Mouse (Mus musculus): ENCODE measurements around the gene Bphl. TPM values are rescaled to one million over a fixed set of nuclear protein-coding genes. Genes with fewer than 3 reads are reported as not detected.

Bphl gene
- polyA plus RNA-seq, 1 experiment: 15.7 TPM

DNA sequence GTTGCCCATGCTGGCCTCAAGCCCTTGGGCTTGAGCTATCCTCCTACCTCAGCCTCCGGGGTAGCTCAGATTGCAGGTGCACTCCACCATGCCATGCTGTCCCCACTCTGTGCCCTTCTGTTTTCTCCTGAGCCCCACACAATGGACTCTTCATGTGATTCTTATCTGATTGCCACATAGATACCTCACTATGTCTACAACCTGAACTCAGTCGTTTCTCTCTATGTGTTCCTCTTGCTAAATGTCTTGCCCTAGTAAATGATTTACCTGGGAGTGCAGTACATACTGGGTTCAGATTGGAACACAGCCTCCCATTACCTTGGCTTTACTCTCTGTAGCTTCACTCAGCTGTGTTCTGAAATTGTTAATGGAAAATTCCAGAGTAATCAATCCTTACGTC is 17.6 kb downstream of the Bphl start:
- H3K9me3 ChIP-seq (replicated peaks; ENCODE audit: control insufficient read depth, insufficient read depth, low read length, poor library complexity, severe bottlenecking): no peaks in the 10 kb centered on the region
- no peaks in the 10 kb centered on the region for H3K36me3 ChIP-seq (ENCODE audit: control insufficient read depth, insufficient read depth, low read length, poor library complexity, severe bottlenecking)
- H3K4me1 ChIP-seq (ENCODE audit: control insufficient read depth, insufficient read depth, low read length): no peaks in the 10 kb centered on the region
- H3K27ac ChIP-seq (ENCODE audit: insufficient read depth, low read length): no peak overlapping the region
- TF ChIP-seq EP300 (IDR thresholded peaks at IDR 0.05; ENCODE audit: insufficient read depth, low read depth, low read length) (no peak), POLR2A (IDR thresholded peaks at IDR 0.05; ENCODE audit: insufficient read depth, low read length) (no peak), CTCF (IDR thresholded peaks at IDR 0.05; ENCODE audit: low read depth, low read length) (no peak)
- H3K9ac ChIP-seq (ENCODE audit: low read depth, poor library complexity, severe bottlenecking): no peak overlapping the region
- H3K4me3 ChIP-seq (ENCODE audit: low read depth, low read length): no peak overlapping the region
- no peaks in the 10 kb centered on the region for H3K27me3 ChIP-seq (ENCODE audit: control insufficient read depth, insufficient read depth, low read length, poor library complexity, severe bottlenecking)

DNA sequence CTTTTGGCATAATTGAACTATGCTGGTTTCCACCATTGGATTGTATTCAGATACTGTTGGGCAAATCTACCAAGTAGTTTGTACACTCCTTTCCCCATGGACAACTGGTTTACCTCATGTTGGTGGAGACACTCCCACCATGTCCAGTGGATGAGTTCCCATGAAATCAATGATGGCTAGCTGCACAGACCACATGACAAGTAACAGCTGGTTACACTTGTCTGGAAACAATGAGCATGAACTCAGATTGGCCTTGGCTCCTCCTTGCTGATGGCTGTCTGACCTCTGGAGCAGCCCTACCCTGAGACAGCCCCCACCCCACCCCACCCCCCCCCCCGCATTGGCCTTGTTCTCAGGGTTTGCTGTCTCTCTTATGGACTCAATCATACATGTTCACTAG is 19.9 kb downstream of the Bphl start:
- H3K4me3 ChIP-seq (ENCODE audit: low read depth, low read length): no peak overlapping the region
- no peaks in the 10 kb centered on the region for H3K4me1 ChIP-seq (ENCODE audit: control insufficient read depth, insufficient read depth, low read length)
- TF ChIP-seq POLR2A (IDR thresholded peaks at IDR 0.05; ENCODE audit: insufficient read depth, low read length) (no peak), EP300 (IDR thresholded peaks at IDR 0.05; ENCODE audit: insufficient read depth, low read depth, low read length) (no peak), CTCF (IDR thresholded peaks at IDR 0.05; ENCODE audit: low read depth, low read length) (no peak)
- no peaks in the 10 kb centered on the region for H3K36me3 ChIP-seq (ENCODE audit: control insufficient read depth, insufficient read depth, low read length, poor library complexity, severe bottlenecking)
- H3K27me3 ChIP-seq (ENCODE audit: control insufficient read depth, insufficient read depth, low read length, poor library complexity, severe bottlenecking): no peaks in the 10 kb centered on the region
- H3K9ac ChIP-seq (ENCODE audit: low read depth, poor library complexity, severe bottlenecking): no peak overlapping the region
- no peaks in the 10 kb centered on the region for H3K9me3 ChIP-seq (replicated peaks; ENCODE audit: control insufficient read depth, insufficient read depth, low read length, poor library complexity, severe bottlenecking)
- no peak overlapping the region for H3K27ac ChIP-seq (ENCODE audit: insufficient read depth, low read length)

DNA sequence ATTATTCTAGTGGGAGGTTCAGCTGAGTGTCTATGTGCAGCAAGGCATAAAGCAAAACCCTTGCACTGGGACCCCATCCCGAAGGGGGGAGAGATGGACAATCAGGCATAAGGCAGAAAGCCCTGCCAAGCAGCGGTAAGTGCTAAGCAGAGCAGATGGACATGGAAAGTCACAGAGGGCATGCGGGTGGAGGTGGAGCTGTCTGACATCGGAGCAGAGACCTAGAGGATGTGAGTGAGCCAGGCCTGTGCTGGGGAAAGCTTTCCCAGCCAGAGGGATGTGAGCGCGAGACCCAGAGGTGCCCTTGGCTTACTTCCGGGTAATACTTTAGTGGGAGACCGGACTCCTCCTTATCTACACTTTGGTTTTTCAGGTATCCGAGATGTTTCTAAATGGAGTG is 22.7 kb downstream of the Bphl start:
- H3K27ac ChIP-seq (ENCODE audit: insufficient read depth, low read length): no peak overlapping the region
- H3K9ac ChIP-seq (ENCODE audit: low read depth, poor library complexity, severe bottlenecking): no peak overlapping the region
- peaks cover 2% of the 10 kb centered on the region for H3K4me1 ChIP-seq (ENCODE audit: control insufficient read depth, insufficient read depth, low read length)
- H3K36me3 ChIP-seq (ENCODE audit: control insufficient read depth, insufficient read depth, low read length, poor library complexity, severe bottlenecking): no peaks in the 10 kb centered on the region
- TF ChIP-seq CTCF (IDR thresholded peaks at IDR 0.05; ENCODE audit: low read depth, low read length): no peak
- TF ChIP-seq EP300 (IDR thresholded peaks at IDR 0.05; ENCODE audit: insufficient read depth, low read depth, low read length): no peak
- TF ChIP-seq POLR2A (IDR thresholded peaks at IDR 0.05; ENCODE audit: insufficient read depth, low read length): no peak
- no peak overlapping the region for H3K4me3 ChIP-seq (ENCODE audit: low read depth, low read length)
- H3K9me3 ChIP-seq (replicated peaks; ENCODE audit: control insufficient read depth, insufficient read depth, low read length, poor library complexity, severe bottlenecking): no peaks in the 10 kb centered on the region
- no peaks in the 10 kb centered on the region for H3K27me3 ChIP-seq (ENCODE audit: control insufficient read depth, insufficient read depth, low read length, poor library complexity, severe bottlenecking)

DNA sequence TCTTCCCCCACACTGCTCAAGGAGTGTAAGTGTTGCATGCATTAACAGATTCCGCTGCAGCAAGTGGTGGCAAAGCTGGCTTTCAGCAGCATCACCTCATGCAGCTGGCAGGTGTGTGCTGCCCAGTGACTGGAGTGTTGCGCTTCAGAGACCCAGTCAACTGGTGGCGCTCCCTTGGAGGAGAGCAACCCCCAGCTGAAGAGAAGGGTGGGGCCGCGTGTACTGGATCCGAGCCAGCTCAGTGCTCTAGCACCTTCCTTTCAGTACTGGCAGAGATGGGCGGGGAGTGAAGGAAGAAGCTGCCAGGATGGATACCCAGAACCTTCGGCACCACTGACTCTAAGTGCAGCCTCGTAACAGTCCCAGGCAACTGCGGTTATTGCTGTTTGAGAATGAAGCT is 25.1 kb downstream of the Bphl start:
- no peak overlapping the region for H3K4me3 ChIP-seq (ENCODE audit: low read depth, low read length)
- no peaks in the 10 kb centered on the region for H3K36me3 ChIP-seq (ENCODE audit: control insufficient read depth, insufficient read depth, low read length, poor library complexity, severe bottlenecking)
- H3K9ac ChIP-seq (ENCODE audit: low read depth, poor library complexity, severe bottlenecking): no peak overlapping the region
- TF ChIP-seq EP300 (IDR thresholded peaks at IDR 0.05; ENCODE audit: insufficient read depth, low read depth, low read length): no peak
- TF ChIP-seq POLR2A (IDR thresholded peaks at IDR 0.05; ENCODE audit: insufficient read depth, low read length): no peak
- no peak for TF ChIP-seq CTCF (IDR thresholded peaks at IDR 0.05; ENCODE audit: low read depth, low read length)
- H3K27me3 ChIP-seq (ENCODE audit: control insufficient read depth, insufficient read depth, low read length, poor library complexity, severe bottlenecking): no peaks in the 10 kb centered on the region
- H3K9me3 ChIP-seq (replicated peaks; ENCODE audit: control insufficient read depth, insufficient read depth, low read length, poor library complexity, severe bottlenecking): no peaks in the 10 kb centered on the region
- H3K4me1 ChIP-seq (ENCODE audit: control insufficient read depth, insufficient read depth, low read length): peaks cover 2% of the 10 kb centered on the region
- H3K27ac ChIP-seq (ENCODE audit: insufficient read depth, low read length): no peak overlapping the region

DNA sequence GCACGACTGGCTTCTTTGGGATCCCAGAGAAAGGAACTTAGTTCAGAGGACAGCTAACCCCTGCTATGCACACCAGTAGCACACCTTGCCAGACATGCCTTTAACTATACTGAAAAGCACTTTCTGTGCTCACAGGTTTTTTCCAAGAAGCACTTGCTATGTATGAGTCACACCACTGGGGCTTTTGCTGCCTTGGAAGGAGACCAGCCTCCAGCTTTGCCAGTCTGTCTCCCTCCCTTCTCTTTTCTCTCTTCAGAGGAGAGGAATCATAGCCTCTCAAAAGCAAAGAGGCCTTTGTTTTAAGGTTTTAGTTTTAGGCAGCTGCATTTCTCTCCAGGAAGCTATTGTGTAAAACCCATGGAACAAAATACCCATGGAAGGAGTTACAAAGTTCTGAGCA is 29.0 kb downstream of the Bphl start:
- no peaks in the 10 kb centered on the region for H3K27me3 ChIP-seq (ENCODE audit: control insufficient read depth, insufficient read depth, low read length, poor library complexity, severe bottlenecking)
- H3K36me3 ChIP-seq (ENCODE audit: control insufficient read depth, insufficient read depth, low read length, poor library complexity, severe bottlenecking): no peaks in the 10 kb centered on the region
- H3K27ac ChIP-seq (ENCODE audit: insufficient read depth, low read length): no peak overlapping the region
- no peaks in the 10 kb centered on the region for H3K9me3 ChIP-seq (replicated peaks; ENCODE audit: control insufficient read depth, insufficient read depth, low read length, poor library complexity, severe bottlenecking)
- H3K9ac ChIP-seq (ENCODE audit: low read depth, poor library complexity, severe bottlenecking): no peak overlapping the region
- TF ChIP-seq EP300 (IDR thresholded peaks at IDR 0.05; ENCODE audit: insufficient read depth, low read depth, low read length): no peak
- no peak for TF ChIP-seq CTCF (IDR thresholded peaks at IDR 0.05; ENCODE audit: low read depth, low read length)
- TF ChIP-seq POLR2A (IDR thresholded peaks at IDR 0.05; ENCODE audit: insufficient read depth, low read length): no peak
- H3K4me3 ChIP-seq (ENCODE audit: low read depth, low read length): no peak overlapping the region
- peaks cover 2% of the 10 kb centered on the region for H3K4me1 ChIP-seq (ENCODE audit: control insufficient read depth, insufficient read depth, low read length)

DNA sequence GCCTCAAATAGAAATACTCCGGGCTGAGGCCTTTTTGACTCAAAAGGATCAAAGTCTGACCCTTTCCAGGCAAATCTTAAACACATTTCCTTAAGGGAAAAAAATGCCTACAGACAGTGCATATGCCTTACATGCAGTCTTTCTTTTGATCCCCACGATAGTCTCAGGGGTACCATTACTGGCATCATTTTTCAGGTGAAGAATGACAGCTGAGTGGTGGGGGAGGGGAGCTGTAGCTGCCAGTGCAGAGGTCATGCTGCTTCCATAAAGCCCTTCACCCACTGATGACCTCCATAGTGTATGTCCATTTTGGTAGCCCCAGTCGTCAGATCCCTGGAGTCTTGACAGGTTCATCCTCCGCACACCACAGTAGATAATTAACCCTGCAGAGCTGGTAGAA is 32.9 kb downstream of the Bphl start:
- Histone ChIP-seq H3K27me3 (ENCODE audit: control insufficient read depth, insufficient read depth, low read length, poor library complexity, severe bottlenecking) (no peaks in the 10 kb centered on the region), H3K27ac (ENCODE audit: insufficient read depth, low read length) (no peak overlapping the region), H3K4me3 (ENCODE audit: low read depth, low read length) (no peak overlapping the region), H3K9me3 (replicated peaks; ENCODE audit: control insufficient read depth, insufficient read depth, low read length, poor library complexity, severe bottlenecking) (no peaks in the 10 kb centered on the region), H3K36me3 (ENCODE audit: control insufficient read depth, insufficient read depth, low read length, poor library complexity, severe bottlenecking) (no peaks in the 10 kb centered on the region), H3K4me1 (ENCODE audit: control insufficient read depth, insufficient read depth, low read length) (no peaks in the 10 kb centered on the region), H3K9ac (ENCODE audit: low read depth, poor library complexity, severe bottlenecking) (no peak overlapping the region)
- no peak for TF ChIP-seq POLR2A (IDR thresholded peaks at IDR 0.05; ENCODE audit: insufficient read depth, low read length)
- no peak for TF ChIP-seq EP300 (IDR thresholded peaks at IDR 0.05; ENCODE audit: insufficient read depth, low read depth, low read length)
- no peak for TF ChIP-seq CTCF (IDR thresholded peaks at IDR 0.05; ENCODE audit: low read depth, low read length)

All from ES-Bruce4 (cell line).